Mouse (Mus musculus): ENCODE data around the gene Rab7. TPM values are rescaled to one million over a fixed set of nuclear protein-coding genes. Genes with fewer than 3 reads are reported as not detected.

The Rab7 gene
- polyA plus RNA-seq, 1 experiment from 2014 or later: 273 TPM

GRCm38 (mm10) chr6:88060602-88061001, 15.5 kb upstream of the Rab7 start:
- no peak for DNase-seq (ENCODE audit: low spot score)
- H3K27ac ChIP-seq (ENCODE audit: low read depth, low read length): no peak overlapping the region
- no peaks in the 10 kb centered on the region for H3K4me1 ChIP-seq (replicated peaks; ENCODE audit: control insufficient read depth, insufficient read depth, low read length)
- H3K9me3 ChIP-seq (ENCODE audit: control insufficient read depth, low read length): no peaks in the 10 kb centered on the region
- no peaks in the 10 kb centered on the region for H3K27me3 ChIP-seq (ENCODE audit: control insufficient read depth, insufficient read depth, low read length)
- ATAC-seq (ENCODE audit: low FRiP score): no peak
- no peak overlapping the region for H3K4me2 ChIP-seq (replicated peaks; ENCODE audit: low read depth, low read length)
- WGBS: 91% methylated on average over 4 of the region's 4 CpGs
- no peak overlapping the region for H3K9ac ChIP-seq (ENCODE audit: low read depth, low read length)
- H3K36me3 ChIP-seq (ENCODE audit: control insufficient read depth, insufficient read depth, low read length): no peaks in the 10 kb centered on the region
- no peak overlapping the region for H3K4me3 ChIP-seq (ENCODE audit: low read depth, low read length)

GRCm38 (mm10) chr6:88059903-88060302, 14.8 kb upstream of the Rab7 start:
- ATAC-seq (ENCODE audit: low FRiP score) (no peak), DNase-seq (ENCODE audit: low spot score) (no peak)
- H3K4me2 ChIP-seq (replicated peaks; ENCODE audit: low read depth, low read length): no peak overlapping the region
- H3K36me3 ChIP-seq (ENCODE audit: control insufficient read depth, insufficient read depth, low read length): no peaks in the 10 kb centered on the region
- no peak overlapping the region for H3K27ac ChIP-seq (ENCODE audit: low read depth, low read length)
- H3K4me3 ChIP-seq (ENCODE audit: low read depth, low read length): no peak overlapping the region
- no peak overlapping the region for H3K9ac ChIP-seq (ENCODE audit: low read depth, low read length)
- 82% methylated on average over 5 of the region's 5 CpGs for WGBS
- H3K27me3 ChIP-seq (ENCODE audit: control insufficient read depth, insufficient read depth, low read length): no peaks in the 10 kb centered on the region
- no peaks in the 10 kb centered on the region for H3K9me3 ChIP-seq (ENCODE audit: control insufficient read depth, low read length)
- no peaks in the 10 kb centered on the region for H3K4me1 ChIP-seq (replicated peaks; ENCODE audit: control insufficient read depth, insufficient read depth, low read length)

GRCm38 (mm10) chr6:88056866-88057265, 11.8 kb upstream of the Rab7 start:
- Histone ChIP-seq H3K4me3 (ENCODE audit: low read depth, low read length) (no peak overlapping the region), H3K27me3 (ENCODE audit: control insufficient read depth, insufficient read depth, low read length) (no peaks in the 10 kb centered on the region), H3K9me3 (ENCODE audit: control insufficient read depth, low read length) (no peaks in the 10 kb centered on the region), H3K9ac (ENCODE audit: low read depth, low read length) (no peak overlapping the region), H3K36me3 (ENCODE audit: control insufficient read depth, insufficient read depth, low read length) (no peaks in the 10 kb centered on the region), H3K4me2 (replicated peaks; ENCODE audit: low read depth, low read length) (no peak overlapping the region), H3K4me1 (replicated peaks; ENCODE audit: control insufficient read depth, insufficient read depth, low read length) (no peaks in the 10 kb centered on the region), H3K27ac (ENCODE audit: low read depth, low read length) (no peak overlapping the region)
- ATAC-seq (ENCODE audit: low FRiP score) (no peak), DNase-seq (ENCODE audit: low spot score) (no peak)
- WGBS: 90% methylated on average over 5 of the region's 5 CpGs

- no peak overlapping the region for H3K9ac ChIP-seq (ENCODE audit: low read depth, low read length)
- H3K36me3 ChIP-seq (ENCODE audit: control insufficient read depth, insufficient read depth, low read length): no peaks in the 10 kb centered on the region
- no peaks in the 10 kb centered on the region for H3K9me3 ChIP-seq (ENCODE audit: control insufficient read depth, low read length)
- 75% methylated on average over 5 of the region's 5 CpGs for WGBS
- DNase-seq (ENCODE audit: low spot score): no peak
- no peaks in the 10 kb centered on the region for H3K27me3 ChIP-seq (ENCODE audit: control insufficient read depth, insufficient read depth, low read length)
- no peak overlapping the region for H3K27ac ChIP-seq (ENCODE audit: low read depth, low read length)
- H3K4me1 ChIP-seq (replicated peaks; ENCODE audit: control insufficient read depth, insufficient read depth, low read length): no peaks in the 10 kb centered on the region
- H3K4me3 ChIP-seq (ENCODE audit: low read depth, low read length): no peak overlapping the region
- ATAC-seq (ENCODE audit: low FRiP score): no peak
- no peak overlapping the region for H3K4me2 ChIP-seq (replicated peaks; ENCODE audit: low read depth, low read length)
Observed at GRCm38 (mm10) chr6:88055663-88056062, 10.6 kb upstream of the Rab7 start.

GRCm38 (mm10) chr6:88054081-88054835, 9.2 kb upstream of the Rab7 start:
- Histone ChIP-seq H3K36me3 (ENCODE audit: control insufficient read depth, insufficient read depth, low read length) (no peaks in the 10 kb centered on the region), H3K27ac (ENCODE audit: low read depth, low read length) (no peak overlapping the region), H3K4me1 (replicated peaks; ENCODE audit: control insufficient read depth, insufficient read depth, low read length) (no peaks in the 10 kb centered on the region), H3K4me2 (replicated peaks; ENCODE audit: low read depth, low read length) (no peak overlapping the region), H3K9me3 (ENCODE audit: control insufficient read depth, low read length) (no peaks in the 10 kb centered on the region), H3K4me3 (ENCODE audit: low read depth, low read length) (no peak overlapping the region), H3K9ac (ENCODE audit: low read depth, low read length) (no peak overlapping the region), H3K27me3 (ENCODE audit: control insufficient read depth, insufficient read depth, low read length) (no peaks in the 10 kb centered on the region)
- DNase-seq (ENCODE audit: low spot score) (no peak), ATAC-seq (ENCODE audit: low FRiP score) (no peak)
- WGBS: 68% methylated on average over 9 of the region's 9 CpGs

- Histone ChIP-seq H3K4me2 (replicated peaks; ENCODE audit: low read depth, low read length) (no peak overlapping the region), H3K9me3 (ENCODE audit: control insufficient read depth, low read length) (no peaks in the 10 kb centered on the region), H3K4me1 (replicated peaks; ENCODE audit: control insufficient read depth, insufficient read depth, low read length) (no peaks in the 10 kb centered on the region), H3K4me3 (ENCODE audit: low read depth, low read length) (no peak overlapping the region), H3K9ac (ENCODE audit: low read depth, low read length) (no peak overlapping the region), H3K27me3 (ENCODE audit: control insufficient read depth, insufficient read depth, low read length) (no peaks in the 10 kb centered on the region), H3K36me3 (ENCODE audit: control insufficient read depth, insufficient read depth, low read length) (no peaks in the 10 kb centered on the region), H3K27ac (ENCODE audit: low read depth, low read length) (no peak overlapping the region)
- ATAC-seq (ENCODE audit: low FRiP score): no peak
- DNase-seq (ENCODE audit: low spot score): no peak
- 77% methylated on average over 11 of the region's 11 CpGs for WGBS
Observed at GRCm38 (mm10) chr6:88053228-88054080, 8.4 kb upstream of the Rab7 start.

- no peaks in the 10 kb centered on the region for H3K4me1 ChIP-seq (replicated peaks; ENCODE audit: control insufficient read depth, insufficient read depth, low read length)
- no peak overlapping the region for H3K27ac ChIP-seq (ENCODE audit: low read depth, low read length)
- 91% methylated on average over 5 of the region's 5 CpGs for WGBS
- no peaks in the 10 kb centered on the region for H3K36me3 ChIP-seq (ENCODE audit: control insufficient read depth, insufficient read depth, low read length)
- H3K4me3 ChIP-seq (ENCODE audit: low read depth, low read length): no peak overlapping the region
- DNase-seq (ENCODE audit: low spot score) (no peak), ATAC-seq (ENCODE audit: low FRiP score) (no peak)
- 0 out of 2 replicates have a peak, but pooled peaks cover 2% of the 10 kb centered on the region for H3K27me3 ChIP-seq (ENCODE audit: control insufficient read depth, insufficient read depth, low read length)
- H3K9me3 ChIP-seq (ENCODE audit: control insufficient read depth, low read length): no peaks in the 10 kb centered on the region
- H3K9ac ChIP-seq (ENCODE audit: low read depth, low read length): no peak overlapping the region
- no peak overlapping the region for H3K4me2 ChIP-seq (replicated peaks; ENCODE audit: low read depth, low read length)
Observed at GRCm38 (mm10) chr6:88051206-88051605, 6.1 kb upstream of the Rab7 start.

GRCm38 (mm10) chr6:88049008-88049407, 3.9 kb upstream of the Rab7 start:
- no peak overlapping the region for H3K4me2 ChIP-seq (replicated peaks; ENCODE audit: low read depth, low read length)
- WGBS: 78% methylated on average over 6 of the region's 6 CpGs
- H3K27me3 ChIP-seq (ENCODE audit: control insufficient read depth, insufficient read depth, low read length): 0 out of 2 replicates have a peak, but pooled peaks cover 2% of the 10 kb centered on the region
- DNase-seq (ENCODE audit: low spot score) (no peak), ATAC-seq (ENCODE audit: low FRiP score) (no peak)
- H3K9ac ChIP-seq (ENCODE audit: low read depth, low read length): no peak overlapping the region
- H3K36me3 ChIP-seq (ENCODE audit: control insufficient read depth, insufficient read depth, low read length): no peaks in the 10 kb centered on the region
- no peaks in the 10 kb centered on the region for H3K4me1 ChIP-seq (replicated peaks; ENCODE audit: control insufficient read depth, insufficient read depth, low read length)
- H3K9me3 ChIP-seq (ENCODE audit: control insufficient read depth, low read length): no peaks in the 10 kb centered on the region
- H3K27ac ChIP-seq (ENCODE audit: low read depth, low read length): no peak overlapping the region
- H3K4me3 ChIP-seq (ENCODE audit: low read depth, low read length): no peak overlapping the region
